Mouse (Mus musculus) liver, embryonic 15.5 days (tissue): ENCODE measurements around the gene Hk2. TPM values are rescaled to one million over a fixed set of nuclear protein-coding genes. Genes with fewer than 3 reads are reported as not detected.

Experiments
- ATAC-seq: fragments of 200-750 bp; cut with Nextera tagmentation; 2 replicates; pipeline ENCODE4 v1.8.0; 2017; ENCODE audit warnings: moderate number of reproducible peaks, mild to moderate bottlenecking, moderate library complexity; ENCODE audit not compliant: insufficient read depth
- H3K27ac ChIP-seq: fragments of 300-500 bp; sonication (generic); replicated peaks from 2 replicates; pipeline ENCODE4 v1.5.1; 2015; ENCODE audit warnings: mild to moderate bottlenecking, inconsistent platforms
- H3K27me3 ChIP-seq: fragments of 300-500 bp; sonication (generic); 2 replicates; pipeline ENCODE4 v1.6.1; 2015; ENCODE audit warnings: mild to moderate bottlenecking, inconsistent platforms
- H3K36me3 ChIP-seq: fragments of 300-500 bp; sonication (generic); replicated peaks from 2 replicates; pipeline ENCODE4 v1.6.1; 2015; ENCODE audit warnings: moderate library complexity, mild to moderate bottlenecking, inconsistent platforms
- H3K4me1 ChIP-seq: fragments of 300-500 bp; sonication (generic); replicated peaks from 2 replicates; pipeline ENCODE4 v1.6.1; 2015; ENCODE audit warnings: inconsistent platforms
- H3K4me2 ChIP-seq: fragments of 300-500 bp; sonication (generic); 2 replicates; pipeline ENCODE4 v1.6.1; 2015; ENCODE audit warnings: moderate library complexity, mild to moderate bottlenecking, inconsistent platforms
- H3K4me3 ChIP-seq: fragments of 300-500 bp; sonication (generic); replicated peaks from 2 replicates; pipeline ENCODE4 v1.5.1; 2015; ENCODE audit warnings: mild to moderate bottlenecking, inconsistent platforms
- H3K9ac ChIP-seq: fragments of 300-500 bp; sonication (generic); 2 replicates; pipeline ENCODE4 v1.6.1; 2015; ENCODE audit warnings: moderate library complexity, mild to moderate bottlenecking, inconsistent platforms
- H3K9me3 ChIP-seq: fragments of 300-500 bp; sonication (generic); replicated peaks from 2 replicates; pipeline ENCODE4 v1.6.1; 2016; ENCODE audit warnings: inconsistent platforms
- WGBS: fragments of 180-500 bp; shearing (Covaris S2); methylation state at CpG from one replicate; pipeline ENCODE4 v1.1.7; 2015; ENCODE audit warnings: mixed read lengths; ENCODE audit not compliant: insufficient replicate concordance; 5-methylcytosine and 5-hydroxymethylcytosine counted together
- polyA plus RNA-seq: library from polyadenylated mRNA; unstranded; fragments of >200 nt; fragmentation: Nextera tagmentation; extraction: Ambion mirVana; gene quantifications from 2 replicates; pipeline ENCODE4 v1.2.1, GENCODE M21; 2015

The Hk2 gene
- polyA plus RNA-seq, 1 experiment from 2014 or later: 4.7 TPM

GRCm38 (mm10) chr6:82769704-82770103, 4.5 kb downstream of the Hk2 start:
- peaks cover 19% of the 10 kb centered on the region for H3K27me3 ChIP-seq
- no peak overlapping the region for H3K4me3 ChIP-seq
- no peaks in the 10 kb centered on the region for H3K9me3 ChIP-seq
- 45% methylated on average over 5 of the region's 5 CpGs for WGBS
- no peaks in the 10 kb centered on the region for H3K36me3 ChIP-seq
- H3K9ac ChIP-seq: no peak overlapping the region
- no peak for ATAC-seq
- H3K4me2 ChIP-seq: no peak overlapping the region
- peaks cover 72% of the 10 kb centered on the region for H3K4me1 ChIP-seq
- no peak overlapping the region for H3K27ac ChIP-seq

GRCm38 (mm10) chr6:82767734-82768586, 6.3 kb downstream of the Hk2 start:
- Histone ChIP-seq H3K4me3 (no peak overlapping the region), H3K9me3 (no peaks in the 10 kb centered on the region), H3K4me1 (peaks cover 72% of the 10 kb centered on the region), H3K27ac (no peak overlapping the region), H3K9ac (no peak overlapping the region), H3K36me3 (no peaks in the 10 kb centered on the region), H3K27me3 (peaks cover 5% of the 10 kb centered on the region), H3K4me2 (no peak overlapping the region)
- 75% methylated on average over 12 of the region's 12 CpGs for WGBS
- no peak for ATAC-seq

GRCm38 (mm10) chr6:82766636-82767035, 7.6 kb downstream of the Hk2 start:
- Histone ChIP-seq H3K27ac (no peak overlapping the region), H3K4me1 (peaks cover 73% of the 10 kb centered on the region), H3K9ac (no peak overlapping the region), H3K36me3 (no peaks in the 10 kb centered on the region), H3K9me3 (no peaks in the 10 kb centered on the region), H3K4me2 (no peak overlapping the region), H3K27me3 (no peaks in the 10 kb centered on the region), H3K4me3 (no peak overlapping the region)
- ATAC-seq: no peak
- WGBS: 58% methylated on average over 4 of the region's 4 CpGs

GRCm38 (mm10) chr6:82765261-82765660, 9.0 kb downstream of the Hk2 start:
- H3K4me1 ChIP-seq: peaks cover 72% of the 10 kb centered on the region
- no peak for ATAC-seq
- no peak overlapping the region for H3K27ac ChIP-seq
- no peaks in the 10 kb centered on the region for H3K36me3 ChIP-seq
- no peak overlapping the region for H3K4me2 ChIP-seq
- H3K27me3 ChIP-seq: no peaks in the 10 kb centered on the region
- no peak overlapping the region for H3K9ac ChIP-seq
- H3K9me3 ChIP-seq: no peaks in the 10 kb centered on the region
- 72% methylated on average over 2 of the region's 2 CpGs for WGBS
- no peak overlapping the region for H3K4me3 ChIP-seq

GRCm38 (mm10) chr6:82763871-82764503, 10.3 kb downstream of the Hk2 start:
- Histone ChIP-seq H3K4me2 (peak overlapping the region; percentile 52), H3K36me3 (0 out of 2 replicates have a peak, but pooled peaks cover 6% of the 10 kb centered on the region), H3K4me1 (peaks cover 71% of the 10 kb centered on the region), H3K9me3 (no peaks in the 10 kb centered on the region), H3K9ac (no peak overlapping the region), H3K27me3 (no peaks in the 10 kb centered on the region), H3K4me3 (no peak overlapping the region), H3K27ac (peak overlapping the region; percentile 74)
- WGBS: under 1% methylated on average over 9 of the region's 9 CpGs
- ATAC-seq: peak; percentile 62

- H3K4me1 ChIP-seq: peaks cover 77% of the 10 kb centered on the region
- no peak for ATAC-seq
- 62% methylated on average over 2 of the region's 2 CpGs for WGBS
- no peaks in the 10 kb centered on the region for H3K27me3 ChIP-seq
- H3K4me2 ChIP-seq: no peak overlapping the region; the same call in 1 of the 2 replicates
- no peak overlapping the region for H3K27ac ChIP-seq
- no peak overlapping the region for H3K9ac ChIP-seq
- H3K36me3 ChIP-seq: 0 out of 2 replicates have a peak, but pooled peaks cover 6% of the 10 kb centered on the region
- H3K9me3 ChIP-seq: no peaks in the 10 kb centered on the region
- no peak overlapping the region for H3K4me3 ChIP-seq
Observed at GRCm38 (mm10) chr6:82762728-82763127, 11.5 kb downstream of the Hk2 start.

GRCm38 (mm10) chr6:82760749-82761357, 13.4 kb downstream of the Hk2 start:
- peaks cover 82% of the 10 kb centered on the region for H3K4me1 ChIP-seq
- 0 out of 2 replicates have a peak overlapping the region, but pooled peaks have one; percentile 4 for H3K27ac ChIP-seq
- no peak overlapping the region for H3K9ac ChIP-seq
- H3K9me3 ChIP-seq: no peaks in the 10 kb centered on the region
- no peak for ATAC-seq
- no peak overlapping the region for H3K4me2 ChIP-seq
- H3K36me3 ChIP-seq: 0 out of 2 replicates have a peak, but pooled peaks cover 9% of the 10 kb centered on the region
- H3K27me3 ChIP-seq: no peaks in the 10 kb centered on the region
- H3K4me3 ChIP-seq: no peak overlapping the region
- 37% methylated on average over 3 of the region's 3 CpGs for WGBS

GRCm38 (mm10) chr6:82759241-82759640, 15.0 kb downstream of the Hk2 start:
- Histone ChIP-seq H3K36me3 (0 out of 2 replicates have a peak, but pooled peaks cover 9% of the 10 kb centered on the region), H3K4me3 (no peak overlapping the region), H3K4me1 (peaks cover 69% of the 10 kb centered on the region), H3K4me2 (no peak overlapping the region), H3K9ac (no peak overlapping the region), H3K27ac (no peak overlapping the region), H3K9me3 (no peaks in the 10 kb centered on the region), H3K27me3 (no peaks in the 10 kb centered on the region)
- 61% methylated on average over 5 of the region's 5 CpGs for WGBS
- no peak for ATAC-seq

- Histone ChIP-seq H3K36me3 (0 out of 2 replicates have a peak, but pooled peaks cover 9% of the 10 kb centered on the region), H3K27me3 (no peaks in the 10 kb centered on the region), H3K4me3 (no peak overlapping the region), H3K27ac (no peak overlapping the region), H3K9ac (no peak overlapping the region), H3K4me2 (no peak overlapping the region), H3K9me3 (no peaks in the 10 kb centered on the region), H3K4me1 (peaks cover 56% of the 10 kb centered on the region)
- 45% methylated on average over 9 of the region's 9 CpGs for WGBS
- peak; percentile 51 for ATAC-seq
Observed at GRCm38 (mm10) chr6:82756799-82757210, 17.4 kb downstream of the Hk2 start.

- peaks cover 50% of the 10 kb centered on the region for H3K4me1 ChIP-seq
- H3K4me2 ChIP-seq: no peak overlapping the region
- H3K27me3 ChIP-seq: no peaks in the 10 kb centered on the region
- H3K9ac ChIP-seq: no peak overlapping the region
- no peak overlapping the region for H3K4me3 ChIP-seq
- 0 out of 2 replicates have a peak, but pooled peaks cover 9% of the 10 kb centered on the region for H3K36me3 ChIP-seq
- 70% methylated on average over 7 of the region's 7 CpGs for WGBS
- H3K27ac ChIP-seq: no peak overlapping the region
- no peaks in the 10 kb centered on the region for H3K9me3 ChIP-seq
- no peak for ATAC-seq
Observed at GRCm38 (mm10) chr6:82756216-82756615, 18.0 kb downstream of the Hk2 start.

- no peak for ATAC-seq
- Histone ChIP-seq H3K4me3 (no peak overlapping the region), H3K4me1 (peaks cover 44% of the 10 kb centered on the region), H3K4me2 (no peak overlapping the region), H3K9ac (no peak overlapping the region), H3K9me3 (no peaks in the 10 kb centered on the region), H3K27ac (no peak overlapping the region), H3K36me3 (0 out of 2 replicates have a peak, but pooled peaks cover 9% of the 10 kb centered on the region), H3K27me3 (no peaks in the 10 kb centered on the region)
- WGBS: 30% methylated on average over 2 of the region's 2 CpGs
Observed at GRCm38 (mm10) chr6:82755338-82755737, 18.9 kb downstream of the Hk2 start.
